Mouse (Mus musculus) thymus, postnatal 0 days (tissue): Measurements from ENCODE around the gene Prpf40a. TPM values are rescaled to one million over a fixed set of nuclear protein-coding genes. Genes with fewer than 3 reads are reported as not detected.
A peak's percentile ranks its signal among the peaks of the same experiment; 100 is the strongest.

Experiments used
- DNase-seq: peaks from one replicate; pipeline ENCODE4 v3.0.0-alpha.2; 2015; ENCODE audit warnings: low spot score
- polyA plus RNA-seq: library from polyadenylated mRNA; unstranded; fragments of >200 nt; fragmentation: Nextera tagmentation; extraction: Ambion mirVana; gene quantifications from 2 replicates; pipeline ENCODE4 v1.2.1, GENCODE M21; 2015

The Prpf40a gene
- polyA plus RNA-seq, result 205 and 215 TPM in 2 replicates

DNA sequence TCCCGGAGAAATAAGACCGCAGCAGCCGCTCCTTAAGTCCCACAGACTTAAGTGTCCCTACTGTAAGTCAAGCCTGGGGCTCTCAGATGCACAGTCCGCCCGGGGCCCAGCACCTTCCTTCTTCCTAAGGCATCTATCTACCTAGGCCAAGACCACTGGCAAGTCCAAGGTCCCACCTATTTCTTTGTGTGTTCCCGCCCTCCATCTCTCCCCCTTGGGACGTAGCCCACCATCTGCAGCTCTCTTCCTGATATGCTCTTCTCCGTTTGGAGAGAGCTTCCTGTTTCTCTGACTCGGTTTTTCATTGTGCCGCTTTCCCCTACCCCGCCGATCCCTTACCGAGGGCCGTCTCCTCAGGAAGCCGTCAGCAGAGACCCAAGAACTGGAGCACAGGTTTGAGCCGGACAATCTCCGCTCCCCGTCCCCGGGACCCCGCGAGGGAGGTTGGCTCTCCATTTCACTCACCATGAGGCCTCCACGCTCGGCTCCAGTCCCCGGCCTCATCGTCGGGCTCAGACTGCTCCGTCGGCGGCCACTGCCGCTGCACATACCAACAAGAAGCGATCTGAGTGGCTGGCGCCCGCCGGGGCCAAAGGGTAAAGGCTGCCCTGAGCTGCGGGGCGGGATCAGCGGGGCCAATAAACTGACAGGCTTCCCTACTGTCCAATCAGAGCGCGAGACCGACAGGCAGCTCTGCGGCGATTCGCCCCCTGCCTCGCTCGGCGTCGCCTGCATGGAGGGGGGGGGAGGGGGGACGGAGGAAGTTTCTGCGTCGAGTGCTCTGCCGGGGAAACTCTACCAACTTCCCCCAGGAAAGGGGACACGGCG, at the start of gene Prpf40a:
TSS of gene Prpf40a (minus strand) at position 601 of the 828 bp plus-strand sequence.
- DNase-seq, result peak; percentile 99

- no peak for DNase-seq
Observed at GRCm38 (mm10) chr2:53222242-53222641, 31.2 kb upstream of the Prpf40a start.

- no peak for DNase-seq
Observed at GRCm38 (mm10) chr2:53213493-53213892, 22.4 kb upstream of the Prpf40a start.

GRCm38 (mm10) chr2:53206749-53207148, 15.7 kb upstream of the Prpf40a start:
- DNase-seq, result no peak

DNA sequence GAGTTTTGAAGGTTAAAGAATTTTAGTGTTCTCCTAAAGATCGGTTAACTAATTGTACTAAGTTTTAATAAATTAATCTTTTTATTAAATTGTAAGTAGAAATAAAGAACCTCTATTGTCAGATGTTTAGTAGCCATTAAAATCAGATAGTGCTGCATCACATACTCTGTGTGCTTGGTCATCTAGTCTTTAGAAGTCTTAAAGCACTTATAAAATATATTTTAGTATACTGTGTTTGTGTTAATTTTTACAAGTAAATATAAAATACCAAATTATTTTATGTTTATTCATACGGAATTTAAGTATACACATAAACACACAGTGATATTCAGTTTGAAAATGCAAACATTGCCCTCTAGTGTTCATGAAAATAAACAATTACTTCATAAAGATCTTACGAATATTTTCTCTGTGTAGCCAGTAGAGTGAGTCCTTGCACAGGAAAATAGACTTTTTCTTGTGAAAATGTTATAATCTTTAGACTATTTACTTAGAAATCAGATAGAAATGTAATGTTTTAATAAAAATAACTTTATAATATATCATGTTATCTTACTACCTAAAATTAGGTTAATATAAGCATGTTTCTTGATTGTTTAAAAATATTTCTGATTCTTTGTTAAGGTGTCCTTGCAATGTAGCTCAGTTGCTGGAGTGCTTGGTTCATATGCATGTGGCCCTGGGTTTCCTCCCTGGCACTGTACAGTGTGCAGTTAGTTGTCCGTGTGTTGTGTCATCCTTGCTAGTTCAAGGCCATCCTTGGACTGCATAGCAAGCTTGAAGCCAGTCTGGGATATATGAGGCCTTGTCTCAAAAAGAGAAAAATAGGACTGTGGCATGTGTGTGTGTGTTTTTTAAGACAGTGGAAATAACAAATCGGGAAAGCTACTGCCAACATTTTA, 13.5 kb upstream of the Prpf40a start:
- DNase-seq, result peak; percentile 40

GRCm38 (mm10) chr2:53200164-53200885, 9.2 kb upstream of the Prpf40a start:
- DNase-seq, result no peak

DNA sequence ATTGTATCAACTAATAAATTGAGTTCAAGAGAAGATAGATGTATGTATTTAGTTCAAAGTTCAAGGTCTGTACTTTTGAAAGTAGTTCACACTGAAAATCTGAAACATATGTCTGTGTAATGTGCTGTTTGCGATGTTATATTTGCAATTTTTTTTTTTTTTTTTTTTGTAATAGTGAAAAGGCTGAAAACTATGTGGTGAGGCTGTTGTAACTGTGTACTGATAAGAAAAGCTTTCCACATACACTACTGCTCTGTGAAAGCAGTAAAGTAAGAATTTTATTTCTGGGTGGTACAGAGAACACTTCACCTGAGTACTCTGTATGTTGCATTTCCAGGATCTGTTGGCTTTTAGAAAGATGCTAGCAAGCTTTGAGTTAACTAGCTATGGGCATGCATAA, 8.1 kb upstream of the Prpf40a start:
- DNase-seq, result no peak

DNA sequence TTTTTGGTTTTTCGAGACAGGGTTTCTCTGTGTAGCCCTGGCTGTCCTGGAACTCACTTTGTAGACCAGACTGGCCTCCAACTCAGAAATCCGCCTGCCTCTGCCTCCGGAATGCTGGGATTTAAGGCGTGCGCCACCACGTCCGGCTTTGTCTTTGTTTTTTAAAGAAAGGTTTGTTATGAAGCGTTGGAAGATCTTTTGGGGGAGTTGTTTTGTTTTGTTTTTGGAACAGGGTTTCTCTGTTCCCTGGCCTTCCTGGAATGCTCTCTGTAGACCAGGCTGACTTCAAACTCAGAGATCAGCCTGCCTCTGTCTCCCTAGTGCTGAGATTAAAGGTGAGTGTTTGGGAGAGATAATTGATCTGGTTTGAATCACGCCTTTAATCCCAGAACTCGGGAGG, 5.3 kb upstream of the Prpf40a start:
- DNase-seq, result no peak

- DNase-seq, result peak; percentile 20
Observed at GRCm38 (mm10) chr2:53192386-53192785, 1.3 kb upstream of the Prpf40a start.

GRCm38 (mm10) chr2:53191523-53192220, 588 bp upstream of the Prpf40a start, which contains the start of gene Arl6ip6:
TSS of gene Arl6ip6 (plus strand) at chr2:53191726.
- peak; percentile 96 for DNase-seq

DNA sequence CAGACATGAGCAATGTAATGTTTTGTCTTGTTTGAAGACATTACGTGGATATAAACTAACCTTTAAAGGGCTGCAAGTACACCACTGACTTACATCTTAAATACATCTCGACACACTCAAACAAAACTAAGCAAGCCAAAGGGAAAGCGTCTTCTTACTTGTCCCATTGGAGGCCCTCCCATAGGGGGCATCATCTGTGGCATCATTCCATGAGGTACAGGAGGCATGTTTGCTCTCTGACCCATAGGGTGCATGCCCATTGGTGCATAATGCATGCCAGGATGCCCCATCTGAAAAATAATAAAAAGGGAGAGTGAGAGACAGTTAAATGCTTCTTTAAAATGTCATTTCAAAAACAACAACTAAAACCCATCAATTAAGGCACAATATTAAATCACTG, 1.3 kb downstream of the Prpf40a start:
- DNase-seq, result peak; percentile 16

DNA sequence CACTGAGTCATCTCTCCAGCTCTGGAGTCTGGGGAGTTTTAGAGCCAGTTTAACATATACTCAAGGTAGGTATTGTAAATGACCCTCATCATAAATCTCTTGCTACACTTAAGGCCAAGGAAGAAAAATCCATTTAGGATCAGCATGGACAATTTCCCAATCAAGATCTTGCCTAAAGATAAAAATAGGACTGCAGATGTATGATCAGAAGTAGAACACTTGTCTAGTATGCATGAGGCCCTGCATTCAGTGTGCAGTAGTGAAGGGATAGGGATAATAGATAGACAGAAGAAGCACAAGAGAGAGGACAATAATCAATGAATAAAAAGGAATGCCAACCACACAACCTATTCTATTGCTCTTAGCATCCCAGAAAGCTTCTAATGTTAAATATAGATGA, 11.2 kb downstream of the Prpf40a start:
- DNase-seq, result no peak

DNA sequence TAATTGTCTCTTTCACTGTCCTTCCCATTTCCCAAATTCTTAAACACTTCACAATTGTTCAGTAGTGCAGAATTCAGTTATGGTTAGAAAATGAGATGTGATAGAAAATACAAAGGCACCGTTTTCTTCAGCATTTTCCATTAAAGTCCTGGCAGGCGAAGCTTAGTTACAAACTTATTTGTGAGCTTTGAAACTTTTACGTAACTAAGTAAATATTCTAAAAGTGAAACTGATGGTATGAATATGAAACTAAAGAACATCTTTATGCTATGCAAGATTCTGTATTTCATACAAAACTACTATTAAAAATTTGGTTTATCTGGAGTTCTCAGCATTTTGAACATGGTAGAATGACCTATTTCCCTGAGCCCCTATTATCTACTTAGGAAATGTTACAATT, 12.1 kb downstream of the Prpf40a start:
- no peak for DNase-seq

DNA sequence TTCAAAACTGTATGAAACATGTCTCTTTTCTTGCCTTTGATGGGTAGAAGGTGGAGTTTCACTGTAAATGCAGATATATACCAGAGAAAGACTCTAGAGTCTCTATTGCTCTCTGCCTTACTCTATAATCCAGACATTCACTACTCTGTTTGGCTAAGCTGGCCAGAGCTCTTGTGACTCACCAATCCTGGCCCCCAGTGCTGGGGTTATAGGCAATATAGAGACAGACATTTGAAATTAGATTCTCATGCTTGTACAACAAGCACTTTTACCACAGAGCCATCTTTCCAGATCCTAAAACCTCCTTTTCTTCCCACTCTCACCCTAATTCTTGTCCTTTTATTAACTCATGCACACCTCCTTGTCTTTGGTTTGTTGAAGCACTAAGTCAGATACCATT, 17.1 kb downstream of the Prpf40a start:
- no peak for DNase-seq

GRCm38 (mm10) chr2:53146852-53147251, 44.2 kb downstream of the Prpf40a start:
- DNase-seq, result no peak

DNA sequence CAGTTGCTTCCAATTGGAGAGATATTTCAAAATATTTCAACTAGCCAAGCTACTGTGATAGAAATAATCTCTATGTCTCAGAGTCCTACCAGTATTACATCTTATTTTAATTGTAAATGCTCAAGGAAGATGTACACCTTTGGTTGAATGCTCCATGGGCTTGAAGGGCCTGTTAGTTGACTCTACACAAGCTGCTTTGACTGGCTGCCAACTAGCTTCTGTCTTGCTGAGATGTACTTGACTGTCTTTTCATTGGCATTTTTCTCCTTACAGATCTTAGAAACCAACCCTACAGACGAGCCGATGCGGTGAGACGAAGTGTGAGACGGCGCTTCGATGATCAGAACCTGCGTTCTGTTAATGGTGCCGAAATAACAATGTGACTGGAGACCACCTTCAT, 59.5 kb downstream of the Prpf40a start:
- no peak for DNase-seq

- no peak for DNase-seq
Observed at GRCm38 (mm10) chr2:53129070-53129469, 62.0 kb downstream of the Prpf40a start.

DNA sequence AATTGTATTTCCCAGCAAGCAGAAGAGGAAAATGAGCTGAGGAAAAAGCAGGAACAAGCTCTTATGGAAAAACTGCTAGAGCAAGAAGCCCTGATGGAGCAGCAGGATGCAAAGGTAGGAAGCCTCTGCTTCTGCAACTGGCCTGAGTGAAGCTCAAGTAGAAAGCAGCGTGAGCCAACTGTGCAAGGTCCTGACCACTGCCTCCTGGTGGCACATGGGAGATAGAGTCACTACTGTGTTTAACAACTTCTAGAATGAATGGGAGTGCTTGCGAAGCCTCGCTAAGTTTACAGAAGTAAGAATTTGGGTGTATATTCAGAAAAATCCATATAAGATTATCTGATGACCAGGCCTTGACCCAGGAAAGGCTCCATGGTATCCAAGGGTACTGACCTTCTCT, 65.1 kb downstream of the Prpf40a start:
- DNase-seq, result no peak

DNA sequence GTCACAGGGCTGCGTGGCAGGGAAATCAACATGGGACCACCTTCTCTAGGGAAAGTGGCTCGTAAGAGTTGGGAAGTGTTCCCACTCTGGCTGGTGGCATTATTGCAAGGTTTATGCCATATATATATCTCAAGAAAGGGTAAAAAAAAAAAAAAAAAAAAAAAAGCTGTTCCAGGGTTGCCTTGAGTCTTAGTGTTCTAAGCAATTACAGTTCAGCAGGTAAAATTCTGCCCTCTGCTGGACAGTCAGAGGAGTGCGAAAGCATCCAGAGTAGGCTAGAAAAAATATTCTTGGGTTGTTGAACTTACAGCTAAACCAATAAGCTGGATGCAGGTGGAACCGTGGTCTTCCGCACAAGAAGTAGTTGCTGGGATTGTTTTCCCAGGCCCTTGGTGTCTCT, 69.3 kb downstream of the Prpf40a start:
- DNase-seq, result peak; percentile 55

- DNase-seq, result no peak
Observed at GRCm38 (mm10) chr2:53108547-53108946, 82.5 kb downstream of the Prpf40a start.

DNA sequence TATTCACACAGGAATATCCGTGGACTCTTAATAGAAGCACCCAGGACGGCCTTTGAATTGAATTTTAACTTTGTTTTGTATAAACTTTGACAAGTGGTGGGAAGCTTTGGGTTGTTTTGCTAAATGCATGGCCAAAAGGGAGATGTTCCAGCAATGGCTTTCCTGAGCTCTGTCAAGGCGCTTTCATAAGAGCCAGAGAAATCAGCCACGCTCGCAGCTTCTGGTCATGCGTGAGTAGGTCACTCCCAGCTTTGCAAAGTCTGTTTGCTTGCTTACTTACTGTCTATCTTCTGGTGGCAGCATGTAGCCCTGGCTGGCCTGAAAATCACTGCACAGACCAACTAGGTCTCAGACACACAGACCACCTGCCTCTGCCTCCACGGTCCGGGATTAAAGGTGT, 84.6 kb downstream of the Prpf40a start:
- no peak for DNase-seq
